Mouse (Mus musculus): ENCODE data around the gene Wwox. TPM values are rescaled to one million over a fixed set of nuclear protein-coding genes. Genes with fewer than 3 reads are reported as not detected.

The Wwox gene
- total RNA-seq, 2 experiments from 2014 or later: 10.5 to 12.5 TPM

DNA sequence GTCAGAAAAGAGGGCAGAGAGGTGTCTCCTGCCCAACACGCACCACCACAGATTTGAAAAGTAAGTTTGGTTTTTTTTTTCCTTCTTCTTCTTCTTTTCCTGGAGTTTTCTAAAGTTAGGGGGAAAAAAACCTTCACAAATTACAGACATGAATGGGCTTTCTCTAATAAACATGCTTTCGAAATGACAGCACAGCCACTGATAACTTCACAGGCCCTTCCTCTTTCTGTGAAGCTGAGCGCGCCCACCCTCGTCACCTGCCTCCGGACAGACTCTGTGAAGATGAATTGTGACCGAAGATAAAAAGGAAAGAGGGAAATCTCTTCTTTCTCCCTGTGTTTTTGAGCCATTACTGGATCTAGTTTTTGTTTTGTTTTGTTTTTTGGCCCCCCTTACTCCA is 469.1 kb downstream of the Wwox start:
- DNase-seq: no peak

DNA sequence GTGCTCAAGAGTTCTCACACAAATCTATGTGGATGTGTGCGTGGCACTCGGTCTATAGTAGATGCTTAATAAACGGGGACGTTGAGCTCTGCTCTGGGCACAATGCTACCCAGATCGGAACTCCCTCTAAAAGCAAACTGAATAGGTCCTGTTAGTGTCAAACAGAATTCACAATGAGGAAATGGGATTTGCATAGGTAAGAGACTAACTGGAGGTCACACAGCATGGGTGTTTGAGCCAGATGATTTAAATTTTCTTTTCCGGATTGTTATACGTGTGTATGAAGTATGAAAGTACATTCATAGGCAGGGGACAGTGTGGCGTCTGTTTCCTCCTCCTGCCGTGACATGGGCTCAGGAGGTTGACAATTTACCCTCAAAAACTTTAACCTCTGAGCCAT is 469.7 kb downstream of the Wwox start:
- no peak for DNase-seq

DNA sequence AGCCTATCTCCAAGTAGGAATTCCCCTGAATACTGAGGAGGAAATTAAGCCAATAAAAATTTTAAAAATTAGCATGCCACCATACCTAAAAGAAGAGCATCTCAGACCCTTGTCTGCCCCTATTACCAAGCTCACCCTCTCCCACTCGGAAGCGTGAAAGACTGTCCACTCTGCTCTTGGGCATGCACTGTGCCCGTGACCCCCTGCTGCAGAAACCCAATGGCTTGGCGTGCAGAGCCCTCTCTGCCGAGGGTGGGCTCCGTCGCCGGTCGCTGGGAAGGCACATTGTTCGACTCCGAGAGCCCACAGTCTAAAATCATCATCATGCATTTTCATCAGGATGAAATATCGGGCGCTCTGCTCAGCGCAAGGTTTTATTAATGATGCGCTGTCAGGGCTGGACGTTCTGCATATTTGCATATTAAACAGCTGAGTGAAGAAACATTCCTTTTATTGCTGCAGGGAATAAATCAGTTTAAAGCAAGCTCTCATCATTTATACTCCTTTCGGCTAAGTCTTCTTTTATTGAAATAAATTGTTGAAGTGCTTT is 471.7 kb downstream of the Wwox start:
- DNase-seq: no peak

- peak; percentile 29 to 36 for DNase-seq
Measured at GRCm38 (mm10) chr8:114923629-114924028, 484.2 kb downstream of the Wwox start.

DNA sequence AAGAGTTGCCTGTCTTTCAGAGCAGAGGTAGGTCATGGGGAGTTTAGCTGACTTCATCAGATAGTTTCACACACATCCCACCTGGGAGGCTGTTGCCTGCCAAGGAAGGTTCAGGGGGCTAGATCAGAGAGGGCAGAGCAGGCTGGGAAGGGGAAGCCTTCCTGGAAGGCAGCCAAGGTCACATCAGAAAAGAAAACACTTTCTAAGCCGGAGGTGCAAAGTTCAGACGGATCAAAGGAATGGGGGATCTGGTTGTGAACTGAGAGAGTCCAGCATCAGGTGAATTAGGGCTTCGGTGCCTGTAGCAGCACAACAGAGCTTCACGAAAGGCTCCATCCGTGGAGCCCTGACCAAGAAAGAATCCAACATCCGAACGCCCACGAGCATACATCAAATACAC is 488.0 kb downstream of the Wwox start:
- no peak for DNase-seq

DNA sequence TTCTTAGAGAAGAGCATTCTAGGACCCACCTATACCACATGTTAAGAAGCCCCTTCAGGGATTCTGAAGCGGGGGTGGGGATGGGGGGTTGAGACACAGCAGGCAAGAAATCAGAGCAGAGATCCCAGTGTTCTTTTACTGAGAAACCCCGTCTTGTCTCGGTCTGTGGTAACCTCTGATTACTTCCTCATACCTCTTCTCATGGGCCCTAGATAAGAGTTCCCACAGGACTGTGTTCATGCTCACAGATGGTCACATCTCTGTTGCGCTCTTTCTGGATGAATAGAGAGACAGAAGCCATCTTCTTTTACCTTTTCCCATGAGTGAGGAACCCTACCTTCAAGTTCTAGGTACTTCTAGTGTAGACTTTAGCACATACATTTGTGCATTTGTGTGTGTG is 488.5 kb downstream of the Wwox start:
- DNase-seq: no peak

- DNase-seq: no peak
Measured at GRCm38 (mm10) chr8:114929597-114929996, 490.1 kb downstream of the Wwox start.

- DNase-seq: no peak
Measured at GRCm38 (mm10) chr8:114932071-114932630, 492.7 kb downstream of the Wwox start.

DNA sequence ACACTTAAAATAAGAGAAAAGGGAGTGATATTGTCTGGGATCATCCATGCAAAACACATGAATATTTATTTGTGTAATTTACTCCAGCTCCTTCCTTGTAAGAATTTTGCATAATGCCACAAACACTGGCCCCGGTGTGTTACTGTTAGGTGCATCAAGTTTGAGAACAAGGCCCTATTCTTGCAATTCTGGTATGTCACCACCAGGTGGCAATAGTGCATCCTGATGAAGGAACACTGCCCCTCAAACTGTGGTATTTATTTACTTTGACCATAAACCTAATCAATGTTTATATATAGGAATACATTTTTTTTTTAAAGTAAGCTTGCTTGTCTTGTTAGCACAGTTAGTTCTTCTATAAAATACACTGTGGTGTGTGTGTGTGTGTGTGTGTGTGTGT is 493.8 kb downstream of the Wwox start:
- no peak for DNase-seq

- peak; percentile 3 to 15 for DNase-seq
Measured at GRCm38 (mm10) chr8:114936887-114937286, 497.4 kb downstream of the Wwox start.

GRCm38 (mm10) chr8:114939338-114939737 is 499.9 kb downstream of the Wwox start:
- DNase-seq: no peak

GRCm38 (mm10) chr8:114941096-114941495 is 501.6 kb downstream of the Wwox start:
- no peak for DNase-seq

GRCm38 (mm10) chr8:114941644-114942043 is 502.2 kb downstream of the Wwox start:
- no peak for DNase-seq

GRCm38 (mm10) chr8:114947921-114948320 is 508.5 kb downstream of the Wwox start:
- no peak for DNase-seq

DNA sequence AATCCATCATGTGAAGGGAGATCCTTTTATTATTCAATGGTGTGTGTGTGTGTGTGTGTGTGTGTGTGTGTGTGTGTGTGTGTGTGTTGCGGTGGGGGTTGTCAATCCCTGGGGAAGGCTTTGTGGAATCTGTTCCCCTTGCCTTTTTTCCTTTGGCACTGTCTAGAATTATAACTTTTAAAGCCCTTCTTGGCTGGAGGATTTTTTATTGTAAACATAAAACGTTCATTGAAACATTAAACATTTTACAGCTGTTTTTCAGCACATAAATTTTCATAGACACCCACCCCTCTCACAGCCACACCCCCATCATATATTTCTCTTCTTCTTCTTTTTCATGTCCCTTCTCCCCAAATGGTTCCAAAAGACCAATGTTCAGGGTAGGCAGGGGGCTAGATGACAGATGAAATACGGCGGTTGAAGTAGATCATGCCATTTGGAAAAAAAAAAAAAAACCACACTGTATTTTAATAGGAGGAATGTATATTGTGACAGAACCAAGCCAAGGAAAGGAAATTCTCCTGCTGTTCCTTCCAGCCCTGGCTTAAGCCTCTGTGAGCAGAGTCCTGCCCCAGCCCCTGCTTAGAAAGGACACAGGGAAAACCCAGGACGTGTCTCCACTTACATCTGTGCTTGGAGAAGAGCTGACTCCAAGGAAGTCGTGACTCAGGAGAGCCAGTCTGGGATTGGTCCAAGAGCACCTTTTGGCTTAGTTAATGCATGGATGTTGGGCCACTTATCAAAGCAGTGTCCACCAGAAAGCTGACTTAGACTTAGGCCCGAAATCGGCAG is 517.1 kb downstream of the Wwox start:
- no peak for DNase-seq

DNA sequence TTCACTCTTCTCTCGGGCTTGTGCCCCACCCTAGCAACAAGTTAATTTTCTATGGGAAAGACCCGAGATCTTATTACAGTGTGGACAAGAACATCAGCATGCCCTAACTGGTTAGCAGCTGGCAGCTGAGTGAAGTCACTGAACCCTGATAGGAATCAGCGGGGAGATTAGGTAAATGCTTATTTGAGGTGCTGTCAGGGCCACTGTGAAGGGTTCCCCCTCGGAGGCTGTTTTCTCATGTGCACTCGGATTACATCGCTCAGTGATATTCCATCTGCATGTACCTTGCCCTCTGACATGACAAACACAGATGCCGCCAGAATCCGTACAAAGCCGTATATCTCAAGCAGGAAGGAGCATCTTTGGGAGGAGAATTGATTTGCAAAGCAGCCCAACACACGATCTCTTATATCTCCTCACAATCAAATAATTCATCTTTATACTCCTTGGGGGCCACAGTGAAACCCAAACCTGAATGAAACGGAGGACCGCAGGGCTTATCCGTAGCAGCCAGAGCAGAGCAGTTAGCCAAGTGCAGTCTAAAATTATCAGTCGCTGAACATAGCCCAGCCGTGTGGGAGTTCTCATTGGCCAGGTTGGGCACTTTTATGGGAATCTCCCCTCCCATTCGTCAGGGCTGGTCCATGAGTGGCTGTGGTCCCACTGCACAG is 519.1 kb downstream of the Wwox start:
- no peak for DNase-seq

GRCm38 (mm10) chr8:114959406-114959805 is 520.0 kb downstream of the Wwox start:
- DNase-seq: no peak

DNA sequence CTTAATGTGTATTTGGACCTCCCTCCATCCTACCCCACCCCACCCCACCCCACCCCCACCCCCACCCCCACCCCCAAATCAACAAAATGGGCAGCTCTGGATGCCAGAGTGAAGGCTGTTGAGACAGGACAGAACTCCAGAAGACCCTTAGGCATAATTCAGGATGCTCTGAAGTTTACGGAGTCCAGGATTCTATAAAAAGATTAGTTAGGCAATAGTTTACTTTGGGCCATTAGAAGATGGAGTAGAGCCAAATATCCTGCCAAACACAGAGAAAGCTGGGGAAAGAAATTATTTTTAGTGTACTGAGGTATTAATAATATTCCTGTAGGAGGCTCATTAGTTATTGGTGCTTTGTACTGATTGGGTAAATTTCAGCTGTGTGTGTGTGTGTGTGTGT is 523.0 kb downstream of the Wwox start:
- DNase-seq: no peak

DNA sequence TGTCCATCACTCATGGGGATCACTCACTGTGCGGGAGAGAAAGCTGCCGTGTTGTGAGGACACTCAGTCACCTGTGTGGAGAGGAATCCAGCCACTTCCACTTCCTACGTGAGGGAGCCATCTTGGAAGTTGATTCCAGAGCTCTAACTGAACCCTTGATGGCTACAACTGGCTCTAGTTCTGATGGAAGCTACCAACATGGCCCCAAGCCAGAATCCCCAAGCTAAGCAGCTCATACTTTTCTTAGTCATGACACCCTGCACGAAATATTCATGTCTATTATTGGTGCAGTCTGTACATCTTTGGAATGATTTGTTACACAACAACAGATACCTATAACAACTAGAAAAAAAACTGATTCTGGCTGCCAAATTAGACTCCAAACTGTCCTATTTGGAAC is 523.8 kb downstream of the Wwox start:
- DNase-seq: no peak

GRCm38 (mm10) chr8:114964206-114964605 is 524.8 kb downstream of the Wwox start:
- no peak for DNase-seq

DNA sequence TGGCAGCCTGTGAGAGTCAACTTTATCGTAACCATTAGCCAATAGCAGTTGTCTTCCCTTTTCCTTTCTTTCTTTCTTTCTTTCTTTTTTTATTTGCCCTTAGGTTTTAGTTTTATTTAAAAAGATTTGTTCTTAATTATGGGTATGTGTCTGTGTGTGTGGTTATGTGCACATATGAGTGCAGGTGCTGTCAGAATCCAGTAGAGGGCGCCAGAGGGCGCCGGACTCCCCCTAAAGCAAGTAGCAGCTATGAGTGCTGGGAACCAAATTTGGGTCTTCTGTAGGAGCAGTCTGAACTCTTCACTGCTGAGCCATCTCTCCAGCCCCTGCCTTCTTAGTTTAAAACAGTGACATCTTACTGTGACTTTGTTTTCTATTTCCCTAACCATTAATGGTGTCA is 529.4 kb downstream of the Wwox start:
- DNase-seq: no peak

DNA sequence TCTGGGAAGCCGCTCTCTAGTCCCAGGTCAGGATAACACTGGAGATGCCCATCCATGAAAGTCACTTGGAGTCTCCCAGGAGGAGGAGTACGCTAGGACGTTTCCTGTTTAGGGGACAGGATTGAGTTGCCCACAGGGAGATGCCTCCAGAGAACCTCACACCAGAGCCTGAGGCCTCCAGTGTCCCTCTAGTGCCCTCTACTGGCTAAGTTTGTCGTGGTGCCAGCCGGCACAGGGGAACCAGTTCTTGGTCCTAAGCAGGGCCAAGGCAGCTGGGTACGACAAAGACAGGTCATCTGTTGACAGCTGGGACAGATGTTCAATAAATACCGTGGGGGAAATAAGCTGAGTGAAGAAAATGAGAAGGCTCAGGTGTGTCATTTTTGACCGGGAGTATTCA is 531.9 kb downstream of the Wwox start:
- DNase-seq: peak; percentile 65 to 71

GRCm38 (mm10) chr8:114973002-114973461 is 533.6 kb downstream of the Wwox start:
- DNase-seq: no peak

Measured in layer of hippocampus, postnatal 36 days (tissue).